Mouse (Mus musculus): ENCODE measurements around the gene Gpr146. TPM values are rescaled to one million over a fixed set of nuclear protein-coding genes. Genes with fewer than 3 reads are reported as not detected.

Gene Gpr146
- total RNA-seq, 2 experiments from 2014 or later, result 43.6 to 56.2 TPM

DNA sequence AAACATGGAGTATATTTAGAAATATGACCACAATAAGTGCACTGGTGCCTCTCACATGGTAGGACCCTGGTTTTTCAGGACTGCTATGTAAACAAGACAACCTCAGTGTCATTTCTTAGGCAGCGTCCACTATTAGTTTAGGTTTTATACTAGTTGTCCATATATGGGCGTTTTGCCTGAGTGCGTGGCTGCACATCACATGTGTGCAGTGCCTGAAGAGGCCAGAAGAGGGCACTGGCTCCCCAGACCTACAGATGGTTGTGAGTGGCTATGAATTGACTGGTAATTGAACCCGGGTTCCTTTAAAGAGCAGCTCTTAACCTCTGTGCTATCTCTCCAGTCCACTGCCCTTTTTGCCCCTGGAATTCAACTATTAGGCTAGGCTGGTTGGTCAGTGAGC, 39.4 kb downstream of the Gpr146 start:
- no peak for DNase-seq
- intact Hi-C loops (cut with DNase I), result no loop called here

GRCm38 (mm10) chr5:139417480-139417879, 40.0 kb downstream of the Gpr146 start:
- intact Hi-C loops (cut with DNase I), result no loop called here
- DNase-seq, result no peak

GRCm38 (mm10) chr5:139418110-139418509, 40.6 kb downstream of the Gpr146 start:
- intact Hi-C loops (cut with DNase I), result no loop called here
- DNase-seq, result no peak

DNA sequence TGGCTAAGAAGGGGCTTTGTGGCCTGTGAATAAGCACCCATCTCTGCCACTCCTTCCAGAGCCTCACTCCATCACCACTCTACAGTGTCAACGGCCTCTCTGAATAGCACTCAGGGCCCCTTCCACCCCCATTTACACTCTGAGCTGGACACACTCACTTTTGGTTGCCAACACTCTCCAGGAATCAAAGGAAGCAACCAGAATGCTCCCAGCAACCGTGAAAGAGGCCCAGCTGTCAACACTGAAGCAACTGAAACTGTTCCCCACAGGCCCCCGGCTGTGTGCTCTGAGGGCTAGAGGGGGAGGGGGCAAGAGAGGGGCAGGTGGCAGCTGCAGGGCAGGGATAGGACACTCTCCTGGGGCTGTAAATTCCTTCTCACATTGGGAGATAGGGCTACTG, 41.1 kb downstream of the Gpr146 start:
- intact Hi-C loops (cut with DNase I), result no loop called here
- DNase-seq, result no peak

DNA sequence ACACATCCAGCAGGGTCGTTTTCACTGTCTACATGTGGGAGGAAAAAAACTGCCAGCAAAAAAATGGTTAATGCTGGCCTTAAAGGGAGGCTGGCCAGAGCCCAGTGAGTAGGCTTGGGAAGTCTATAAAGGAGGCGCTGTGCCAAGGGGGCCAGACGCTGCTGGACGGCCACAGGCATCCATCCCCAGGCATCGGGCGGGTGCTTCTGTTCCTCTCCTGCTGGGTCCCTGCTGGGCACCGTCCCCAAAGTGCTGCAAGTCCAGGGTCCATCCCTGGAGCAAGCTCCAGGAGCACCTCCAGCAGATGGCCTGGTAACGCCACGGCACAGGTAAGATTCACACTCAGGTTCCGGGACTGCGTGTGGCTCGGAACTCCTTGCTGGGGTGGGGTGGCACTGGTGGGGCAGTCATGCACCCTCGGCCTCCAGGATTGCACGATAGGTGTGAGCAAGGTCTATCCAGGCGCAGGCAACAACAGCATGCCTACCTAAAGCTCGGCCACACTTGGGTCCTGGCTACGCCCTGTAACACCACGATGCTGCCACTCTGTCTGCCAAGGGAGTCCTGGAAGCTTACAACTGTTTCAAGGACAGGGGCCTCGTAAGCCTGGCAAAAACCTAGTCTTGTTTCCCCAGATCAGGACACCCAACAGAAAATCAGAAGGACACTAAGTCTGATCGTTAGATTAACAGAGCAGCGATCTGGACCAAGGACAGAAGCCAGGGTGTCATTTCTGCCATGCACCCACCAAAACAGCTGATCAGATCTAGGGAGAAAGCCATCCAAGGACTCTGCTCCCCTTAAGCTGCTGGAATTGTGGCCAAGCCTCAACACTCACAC, 45.7 kb downstream of the Gpr146 start, which contains the start of gene Gper1:
TSS of gene Gper1 (plus strand) at position 126 of the 840 bp plus-strand sequence.
- no peak for DNase-seq
- intact Hi-C loops (cut with DNase I), result no loop called here

GRCm38 (mm10) chr5:139425198-139425597, 47.7 kb downstream of the Gpr146 start:
- intact Hi-C loops (cut with DNase I), result no loop called here

GRCm38 (mm10) chr5:139427001-139427400, 49.5 kb downstream of the Gpr146 start:
- intact Hi-C loops (cut with DNase I), result no loop called here
- DNase-seq, result no peak

More at GRCm38 (mm10) chr5:139425198-139425597, 47.7 kb downstream of the Gpr146 start:
- DNase-seq, result no peak

DNA sequence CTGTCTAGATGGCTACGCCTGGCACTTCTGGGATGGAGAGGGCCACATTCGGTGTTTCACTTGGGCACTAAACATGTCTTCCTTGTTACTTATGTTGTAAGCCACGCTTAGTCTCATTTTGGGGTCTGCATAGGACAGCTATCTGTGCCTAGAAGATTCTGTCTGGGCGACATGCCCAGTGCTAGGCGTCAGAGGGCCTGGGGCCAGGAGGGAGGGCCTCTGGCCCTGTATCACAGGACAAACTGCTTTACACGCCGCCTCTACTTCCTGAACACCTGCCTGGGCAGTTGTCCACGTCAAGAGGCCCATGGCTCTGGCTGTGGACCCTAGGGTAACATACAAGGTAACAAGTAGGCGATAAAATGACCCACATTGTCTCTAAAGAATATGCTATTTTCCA, 50.5 kb downstream of the Gpr146 start:
- DNase-seq, result peak; percentile 47 to 60
- intact Hi-C loops (cut with DNase I), result no loop called here

DNA sequence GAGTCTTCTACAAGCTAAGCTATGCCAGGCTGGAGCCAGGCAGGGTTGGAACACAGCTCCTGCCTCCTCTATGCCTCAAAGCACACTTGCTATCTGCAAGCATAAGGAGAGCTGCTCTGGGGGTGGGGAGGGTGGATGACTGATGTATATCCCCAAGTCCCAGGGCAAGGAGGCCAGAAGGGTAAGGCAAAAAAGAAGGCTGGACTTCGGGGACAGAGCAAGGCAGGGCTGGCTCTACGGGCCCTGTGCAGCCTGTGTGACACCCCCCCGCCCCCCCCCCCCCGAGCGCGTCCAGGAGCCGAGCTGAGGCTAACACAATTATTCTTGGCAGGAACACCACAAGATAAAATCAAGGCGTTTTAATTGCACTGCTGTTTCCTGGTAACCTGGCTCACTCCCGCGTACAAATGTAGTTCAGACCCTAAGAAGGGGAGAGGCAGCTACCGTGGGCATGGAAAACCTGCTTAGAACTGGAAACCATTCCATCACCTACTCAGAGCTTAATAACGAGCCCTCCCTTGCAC, 52.4 kb downstream of the Gpr146 start:
- DNase-seq, result no peak
- intact Hi-C loops (cut with DNase I), result no loop called here

GRCm38 (mm10) chr5:139432333-139432732, 54.8 kb downstream of the Gpr146 start:
- no peak for DNase-seq
- intact Hi-C loops (cut with DNase I), result loop anchor here (2.0 kb wide), 1 partner anchor 24 kb away; no protein-coding TSS in a partner anchor

DNA sequence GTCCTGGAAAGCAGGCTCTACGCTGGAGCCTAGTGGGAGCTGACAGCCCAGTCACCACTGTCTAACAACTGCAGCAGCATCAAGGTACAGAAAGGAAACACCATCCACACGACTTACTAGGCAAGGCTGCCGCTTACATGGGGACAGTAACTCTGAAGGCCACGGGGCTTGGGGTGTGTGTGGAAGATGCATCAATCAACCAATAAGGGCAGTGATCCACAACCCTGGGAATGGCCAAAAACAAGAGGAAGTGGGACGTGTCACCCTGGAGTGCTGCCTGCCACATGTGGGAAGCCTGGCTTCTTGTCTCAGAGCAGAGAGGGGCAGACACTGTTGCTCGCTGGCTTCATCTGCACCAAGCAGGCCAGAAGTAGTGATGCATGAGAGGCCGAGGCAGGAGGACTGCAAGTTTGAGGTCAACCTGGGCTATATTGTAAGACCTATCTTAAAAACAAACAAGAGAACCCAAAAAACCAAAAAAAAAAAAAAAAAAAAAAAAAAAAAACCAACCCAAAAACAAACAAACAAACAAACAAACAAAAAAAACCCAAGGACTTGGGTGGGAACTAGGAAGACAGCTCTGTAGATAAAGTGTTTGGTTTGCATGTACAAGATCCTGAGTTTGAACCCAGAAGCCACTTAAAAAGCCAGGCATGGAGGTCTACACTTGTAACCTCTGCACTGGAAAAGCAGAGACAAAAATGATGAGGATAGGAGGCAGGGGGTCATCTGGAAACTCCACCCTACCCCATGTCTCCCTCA, 55.4 kb downstream of the Gpr146 start:
- intact Hi-C loops (cut with DNase I), result loop anchor here (2.0 kb wide), 1 partner anchor 24 kb away; no protein-coding TSS in a partner anchor
- no peak for DNase-seq

GRCm38 (mm10) chr5:139433842-139434568, 56.5 kb downstream of the Gpr146 start:
- intact Hi-C loops (cut with DNase I), result loop anchor here (2.0 kb wide), 1 partner anchor 25 kb away; no protein-coding TSS in a partner anchor
- no peak for DNase-seq

GRCm38 (mm10) chr5:139434940-139435339, 57.4 kb downstream of the Gpr146 start:
- no peak for DNase-seq
- intact Hi-C loops (cut with DNase I), result no loop called here

- intact Hi-C loops (cut with DNase I), result no loop called here
- no peak for DNase-seq
Measured at GRCm38 (mm10) chr5:139437769-139438168, 60.3 kb downstream of the Gpr146 start.

GRCm38 (mm10) chr5:139438440-139438839, 60.9 kb downstream of the Gpr146 start:
- DNase-seq, result no peak
- intact Hi-C loops (cut with DNase I), result no loop called here

DNA sequence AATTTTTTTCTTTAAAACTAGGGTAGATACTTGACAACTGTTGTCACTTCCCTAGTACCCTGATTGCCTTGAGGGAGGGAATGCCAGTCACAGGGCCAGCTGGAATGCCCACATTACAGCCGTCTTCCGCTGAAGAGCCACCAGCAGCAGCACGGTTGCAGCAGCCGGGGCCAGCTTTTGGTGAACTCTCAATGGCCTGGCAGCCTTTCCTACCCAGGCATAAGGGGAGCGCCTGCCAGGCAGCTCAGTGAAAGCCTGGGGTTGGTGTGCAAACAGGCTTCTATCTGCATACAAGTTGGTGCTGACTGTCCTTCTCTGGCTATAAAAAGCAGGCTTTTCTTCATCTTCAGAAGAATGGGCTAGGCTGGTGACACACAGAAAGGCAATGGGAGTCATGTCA, 63.0 kb downstream of the Gpr146 start:
- DNase-seq, result no peak
- intact Hi-C loops (cut with DNase I), result no loop called here

- DNase-seq, result no peak
- intact Hi-C loops (cut with DNase I), result no loop called here
Measured at GRCm38 (mm10) chr5:139440926-139441725, 63.6 kb downstream of the Gpr146 start.

GRCm38 (mm10) chr5:139441726-139442018, 64.2 kb downstream of the Gpr146 start:
- intact Hi-C loops (cut with DNase I), result no loop called here
- no peak for DNase-seq

DNA sequence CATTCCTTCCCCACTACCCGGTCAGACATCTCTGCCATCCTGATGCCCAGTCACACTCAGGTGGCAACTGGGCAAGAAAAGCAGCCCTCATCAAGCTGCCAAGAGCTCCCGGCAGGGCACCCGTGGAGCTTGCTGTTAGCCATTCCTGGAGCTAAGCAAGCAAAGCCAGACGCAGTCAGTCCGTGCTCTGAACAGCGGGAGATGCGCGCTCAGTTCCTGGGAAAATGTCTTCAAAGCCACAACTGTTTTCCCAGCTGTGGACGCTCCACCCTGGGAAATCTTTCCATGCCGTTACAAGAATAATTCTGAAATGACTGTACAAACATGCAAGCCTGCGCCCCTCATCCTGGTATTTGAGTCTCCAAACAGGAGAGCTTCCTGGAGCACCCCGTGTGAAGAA, 64.9 kb downstream of the Gpr146 start:
- intact Hi-C loops (cut with DNase I), result no loop called here
- no peak for DNase-seq

GRCm38 (mm10) chr5:139442962-139443361, 65.5 kb downstream of the Gpr146 start:
- no peak for DNase-seq
- intact Hi-C loops (cut with DNase I), result no loop called here
